Comparison of ENCODE assay signal across 8 mouse cellular contexts in the genomic region with DNA sequence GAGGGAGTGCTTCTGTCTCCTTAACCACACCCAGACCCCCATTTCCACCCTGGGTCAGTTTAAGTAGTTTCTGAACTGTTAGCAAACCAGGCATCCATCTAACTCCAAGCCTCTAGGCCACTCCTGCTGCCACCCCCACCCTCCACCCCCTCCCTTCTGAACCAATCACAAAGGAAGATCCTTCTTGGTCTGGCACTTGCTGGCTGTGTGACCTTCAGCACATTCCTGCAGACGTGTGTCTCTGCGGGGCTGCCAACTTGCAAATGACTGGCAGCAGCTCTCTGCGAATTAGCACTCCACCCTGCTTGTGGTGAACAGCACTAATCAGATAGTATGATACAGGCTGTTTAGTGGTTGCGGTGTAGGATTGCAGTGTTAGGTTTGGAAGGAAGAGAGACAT. TPM values are rescaled to one million over a fixed set of nuclear protein-coding genes. Genes with fewer than 3 reads are reported as not detected.
DNase-seq lines count a peak whose midpoint lies in the region; ATAC-seq and TF ChIP-seq lines count a peak whose summit lies in the region.

No protein-coding gene starts in this region.

- H3K4me3 ChIP-seq in kidney, adult 2 months (ENCODE audit: insufficient read depth, low read depth, low read length): no peak overlapping the region
- H3K4me3 ChIP-seq in kidney, embryonic 15.5 days (replicated peaks): no peak overlapping the region
- no peak overlapping the region for H3K4me3 ChIP-seq in ES-Bruce4 (ENCODE audit: low read depth, low read length)
- H3K4me3 ChIP-seq in hindbrain, embryonic 14.5 days (replicated peaks; ENCODE audit: low read length): no peak overlapping the region

- no peaks in the 10 kb centered on the region for H3K36me3 ChIP-seq in kidney, adult 2 months (ENCODE audit: control insufficient read depth, insufficient read depth, low read length)
- H3K36me3 ChIP-seq in kidney, embryonic 15.5 days: no peaks in the 10 kb centered on the region
- H3K36me3 ChIP-seq in ES-Bruce4 (ENCODE audit: control insufficient read depth, insufficient read depth, low read length, poor library complexity, severe bottlenecking): no peaks in the 10 kb centered on the region
- H3K36me3 ChIP-seq in hindbrain, embryonic 14.5 days (replicated peaks; ENCODE audit: control insufficient read depth, insufficient read depth): no peaks in the 10 kb centered on the region

- 27% methylated on average over 4 of the region's 4 CpGs for WGBS in kidney, adult 2 months
- WGBS in kidney, embryonic 15.5 days: 19% methylated on average over 4 of the region's 4 CpGs
- 9% methylated on average over 4 of the region's 4 CpGs for WGBS in hindbrain, embryonic 14.5 days

- no peaks in the 10 kb centered on the region for H3K27me3 ChIP-seq in kidney, adult 2 months (replicated peaks; ENCODE audit: control insufficient read depth, insufficient read depth, low read length)
- H3K27me3 ChIP-seq in kidney, embryonic 15.5 days: no peaks in the 10 kb centered on the region
- no peaks in the 10 kb centered on the region for H3K27me3 ChIP-seq in ES-Bruce4 (ENCODE audit: control insufficient read depth, insufficient read depth, low read length, poor library complexity, severe bottlenecking)
- no peaks in the 10 kb centered on the region for H3K27me3 ChIP-seq in hindbrain, embryonic 14.5 days (ENCODE audit: control insufficient read depth, insufficient read depth, low read length)

- no peaks in the 10 kb centered on the region for H3K9me3 ChIP-seq in kidney, embryonic 15.5 days (replicated peaks)
- no peaks in the 10 kb centered on the region for H3K9me3 ChIP-seq in ES-Bruce4 (replicated peaks; ENCODE audit: control insufficient read depth, insufficient read depth, low read length, poor library complexity, severe bottlenecking)
- H3K9me3 ChIP-seq in hindbrain, embryonic 14.5 days (ENCODE audit: control insufficient read depth, low read length): no peaks in the 10 kb centered on the region

- TF ChIP-seq CTCF in kidney, adult 2 months (conservative IDR thresholded peaks at IDR 0.05; ENCODE audit: insufficient read depth, insufficient read length, low read depth, low read length): no peak
- TF ChIP-seq CTCF in ES-Bruce4 (IDR thresholded peaks at IDR 0.05; ENCODE audit: low read depth, low read length): no peak

- no peak; the same call in 1 of the 2 replicates for ATAC-seq in kidney, embryonic 15.5 days (replicated peaks; ENCODE audit: low FRiP score)
- ATAC-seq in hindbrain, embryonic 14.5 days (ENCODE audit: low FRiP score): peak; percentile 47; the same call in 1 of the 2 replicates

- no peaks in the 10 kb centered on the region for H3K4me1 ChIP-seq in kidney, adult 2 months (ENCODE audit: control insufficient read depth, insufficient read depth, low read length)
- no peaks in the 10 kb centered on the region for H3K4me1 ChIP-seq in kidney, embryonic 15.5 days
- H3K4me1 ChIP-seq in ES-Bruce4 (ENCODE audit: control insufficient read depth, insufficient read depth, low read length): peaks cover 5% of the 10 kb centered on the region
- H3K4me1 ChIP-seq in hindbrain, embryonic 14.5 days (replicated peaks; ENCODE audit: control insufficient read depth, insufficient read depth, low read length): peaks cover 7% of the 10 kb centered on the region; the same call in 1 of the 2 replicates

- DNase-seq in kidney, adult 2 months: peak; percentile 63
- peak; percentile 49 for DNase-seq in adrenal gland, postnatal 10 days
- no peak for DNase-seq in hindbrain, embryonic 14.5 days (ENCODE audit: low spot score)
- DNase-seq in left cerebral cortex, postnatal 14 days (ENCODE audit: low spot score in 2 of 2): no peak
- DNase-seq in cerebellum, adult 9-10 months: no peak
- DNase-seq in spleen, postnatal 4 days (ENCODE audit: low spot score in 2 of 2): no peak

- TF ChIP-seq EP300 in ES-Bruce4 (IDR thresholded peaks at IDR 0.05; ENCODE audit: insufficient read depth, low read depth, low read length): 0 out of 2 replicates have a peak, but pooled peaks have one; percentile 67

- H3K9ac ChIP-seq in kidney, embryonic 15.5 days: no peak overlapping the region
- H3K9ac ChIP-seq in ES-Bruce4 (ENCODE audit: low read depth, poor library complexity, severe bottlenecking): no peak overlapping the region
- no peak overlapping the region for H3K9ac ChIP-seq in hindbrain, embryonic 14.5 days

- H3K27ac ChIP-seq in kidney, adult 2 months (ENCODE audit: insufficient read depth, low read depth, low read length): no peak overlapping the region
- no peak overlapping the region for H3K27ac ChIP-seq in kidney, embryonic 15.5 days
- H3K27ac ChIP-seq in ES-Bruce4 (ENCODE audit: insufficient read depth, low read length): peak overlapping the region; percentile 7; the same call in 1 of the 2 replicates
- no peak overlapping the region; the same call in 1 of the 2 replicates for H3K27ac ChIP-seq in hindbrain, embryonic 14.5 days

- TF ChIP-seq POLR2A in kidney, adult 2 months (IDR thresholded peaks at IDR 0.05; ENCODE audit: low read depth, low read length): no peak
- TF ChIP-seq POLR2A in ES-Bruce4 (IDR thresholded peaks at IDR 0.05; ENCODE audit: insufficient read depth, low read length): no peak

- intact Hi-C loops in left cerebral cortex, postnatal 14 days (cut with DNase I): no loop called here

- no peak overlapping the region for H3K4me2 ChIP-seq in kidney, embryonic 15.5 days
- no peak overlapping the region for H3K4me2 ChIP-seq in hindbrain, embryonic 14.5 days (replicated peaks)

RNA-seq across cellular contexts. Expression of gene Atxn7l1, which starts 18.1 kb away (rescaled TPM):
- polyA plus RNA-seq in kidney, adult 2 months (2012; rRNA removed): 22.0 and 23.7 TPM in 2 replicates
- polyA plus RNA-seq in kidney, embryonic 15.5 days (2015; fragmentation: Nextera tagmentation; extraction: Ambion mirVana): 11.1 and 12.7 TPM in 2 replicates
- polyA plus RNA-seq in ES-Bruce4 (2011; ENCODE audit: insufficient read depth, insufficient read length, low read depth, missing spikeins): 16.1 and 17.5 TPM in 2 replicates
- total RNA-seq in adrenal gland, postnatal 10 days (2021): 10 to 100 TPM; 20.1 to 32.3 TPM
- polyA plus RNA-seq in hindbrain, embryonic 14.5 days (2014; fragmentation: Nextera tagmentation; extraction: Ambion mirVana): 25.7 and 27.5 TPM in 2 replicates
- total RNA-seq in left cerebral cortex, postnatal 14 days (2021): 10 to 100 TPM; 56.9 to 65.3 TPM

RNA-seq across cellular contexts. Expression of gene Cdhr3, which starts 36.7 kb away (rescaled TPM):
- not detected in 2 replicates for polyA plus RNA-seq in kidney, adult 2 months (2012; rRNA removed)
- 0.21 and 0.36 TPM in 2 replicates for polyA plus RNA-seq in kidney, embryonic 15.5 days (2015; fragmentation: Nextera tagmentation; extraction: Ambion mirVana)
- not detected in 2 replicates for polyA plus RNA-seq in ES-Bruce4 (2011; ENCODE audit: insufficient read depth, insufficient read length, low read depth, missing spikeins)
- under 1 TPM in 1 of 2 experiments, not detected in 1; 0.27 TPM for total RNA-seq in adrenal gland, postnatal 10 days (2021)
- 0.32 and 0.61 TPM in 2 replicates for polyA plus RNA-seq in hindbrain, embryonic 14.5 days (2014; fragmentation: Nextera tagmentation; extraction: Ambion mirVana)
- total RNA-seq in left cerebral cortex, postnatal 14 days (2021): under 1 TPM; 0.61 to 0.66 TPM

Comparison
In these comparisons a context has a peak if more than half of its experiments do, and no peak if none do; other contexts are left out.
1. DNase-seq: peak in kidney, adult 2 months (single experiment) and adrenal gland, postnatal 10 days (single experiment); none in hindbrain, embryonic 14.5 days (single experiment), left cerebral cortex, postnatal 14 days (0 of 2), cerebellum, adult 9-10 months (single experiment) and spleen, postnatal 4 days (0 of 2).